Mouse (Mus musculus): ENCODE results near the gene Cacnb1.

The Cacnb1 gene

GRCm38 (mm10) chr11:97955146-97955902 lies 67.5 kb downstream of the Cacnb1 start:
- DNase-seq (ENCODE audit: low spot score in 2 of 2), result no peak

GRCm38 (mm10) chr11:97954469-97955141 lies 68.2 kb downstream of the Cacnb1 start:
- no peak for DNase-seq (ENCODE audit: low spot score in 2 of 2)

- DNase-seq (ENCODE audit: low spot score in 2 of 2), result no peak
Observed at GRCm38 (mm10) chr11:97953939-97954275, 68.9 kb downstream of the Cacnb1 start.

DNA sequence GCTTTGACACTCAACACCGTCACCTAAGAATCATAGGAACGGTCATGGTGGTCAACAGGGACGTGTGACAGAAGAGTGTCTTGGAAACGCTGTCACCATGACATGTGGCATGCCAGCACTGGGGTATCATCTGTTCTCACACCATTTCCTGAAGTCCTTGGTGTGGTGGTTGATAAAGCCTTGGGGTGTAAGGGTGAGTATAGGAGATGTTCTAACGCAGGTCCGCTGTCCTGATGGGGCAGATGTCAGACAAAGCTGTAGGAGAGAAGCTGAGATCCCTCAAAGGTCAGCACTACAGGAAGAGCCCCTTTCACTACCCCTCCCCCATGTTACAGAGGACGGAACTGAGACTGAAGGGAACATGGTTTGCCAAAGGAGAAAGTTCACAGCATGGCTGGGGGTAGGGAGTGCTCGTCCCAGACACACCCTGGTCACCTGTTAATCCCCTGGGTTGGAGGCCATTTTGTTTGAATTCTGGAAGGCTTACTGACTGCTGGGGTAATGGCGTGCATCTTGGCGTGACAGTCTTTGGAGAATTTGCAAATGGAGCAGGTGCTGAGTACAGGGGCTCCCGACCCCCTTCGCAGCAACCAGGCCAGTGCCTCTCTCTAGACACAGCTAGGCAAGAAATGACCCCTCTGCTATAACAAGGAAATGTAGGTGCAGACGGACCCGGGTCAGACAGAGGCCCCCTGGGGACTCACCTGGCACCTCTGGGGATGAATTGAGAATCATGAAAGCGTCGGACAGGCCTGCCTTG lies 69.5 kb downstream of the Cacnb1 start:
- DNase-seq (ENCODE audit: low spot score in 2 of 2), result no peak

GRCm38 (mm10) chr11:97952367-97953006 lies 70.3 kb downstream of the Cacnb1 start:
- DNase-seq (ENCODE audit: low spot score in 2 of 2), result no peak
